Mouse (Mus musculus) activated CD4-positive, CD25-positive, alpha-beta regulatory T cell, adult 4 months (primary cell): ENCODE data around the gene Pgm2. TPM values are rescaled to one million over a fixed set of nuclear protein-coding genes. Genes with fewer than 3 reads are reported as not detected.

Experiments
- ATAC-seq: one replicate; pipeline ENCODE4 v1.8.0; 2017
- polyA plus RNA-seq, 2 experiments: library from polyadenylated mRNA; unstranded; fragments of 100-300 nt; shearing (Covaris generic); gene quantifications; one replicate each; pipeline ENCODE4 v1.2.1; 2017

The Pgm2 gene
- polyA plus RNA-seq: 10 to 100 TPM; 31.3 to 32.2 TPM

- ATAC-seq: peak; percentile 89
These were observed at the start of gene Pgm2 for GRCm38 (mm10) chr5:64092748-64093292. Gene Pgm2 (plus strand): TSS chr5:64092950.

- no peak for ATAC-seq
These were observed 48.9 kb upstream of the Pgm2 start for GRCm38 (mm10) chr5:64043694-64044453.

GRCm38 (mm10) chr5:64044790-64045189, 48.0 kb upstream of the Pgm2 start:
- ATAC-seq: peak; percentile 45

- no peak for ATAC-seq
These were observed 47.2 kb upstream of the Pgm2 start for GRCm38 (mm10) chr5:64045502-64045901.

GRCm38 (mm10) chr5:64046995-64047394, 45.8 kb upstream of the Pgm2 start:
- no peak for ATAC-seq

GRCm38 (mm10) chr5:64047921-64048320, 44.8 kb upstream of the Pgm2 start:
- no peak for ATAC-seq

GRCm38 (mm10) chr5:64048605-64049004, 44.1 kb upstream of the Pgm2 start:
- no peak for ATAC-seq

GRCm38 (mm10) chr5:64049256-64049655, 43.5 kb upstream of the Pgm2 start:
- no peak for ATAC-seq

- ATAC-seq: no peak
These were observed 39.7 kb upstream of the Pgm2 start for GRCm38 (mm10) chr5:64053010-64053409.

GRCm38 (mm10) chr5:64056210-64056609, 36.5 kb upstream of the Pgm2 start:
- ATAC-seq: no peak

- no peak for ATAC-seq
These were observed 31.9 kb upstream of the Pgm2 start for GRCm38 (mm10) chr5:64060881-64061280.

- no peak for ATAC-seq
These were observed 31.1 kb upstream of the Pgm2 start for GRCm38 (mm10) chr5:64061643-64062042.

GRCm38 (mm10) chr5:64062882-64063621, 29.7 kb upstream of the Pgm2 start:
- ATAC-seq: no peak

- no peak for ATAC-seq
These were observed 29.0 kb upstream of the Pgm2 start for GRCm38 (mm10) chr5:64063622-64064355.

GRCm38 (mm10) chr5:64064401-64064800, 28.3 kb upstream of the Pgm2 start:
- no peak for ATAC-seq

- no peak for ATAC-seq
These were observed 27.2 kb upstream of the Pgm2 start for GRCm38 (mm10) chr5:64065497-64066046.

- no peak for ATAC-seq
These were observed 26.6 kb upstream of the Pgm2 start for GRCm38 (mm10) chr5:64066159-64066558.

- no peak for ATAC-seq
These were observed 25.2 kb upstream of the Pgm2 start for GRCm38 (mm10) chr5:64067576-64067975.

GRCm38 (mm10) chr5:64070081-64070673, 22.6 kb upstream of the Pgm2 start:
- ATAC-seq: peak; percentile 66

- ATAC-seq: no peak
These were observed 21.8 kb upstream of the Pgm2 start for GRCm38 (mm10) chr5:64070742-64071476.

- ATAC-seq: no peak
These were observed 18.3 kb upstream of the Pgm2 start for GRCm38 (mm10) chr5:64074455-64074854.

GRCm38 (mm10) chr5:64075506-64075905, 17.2 kb upstream of the Pgm2 start:
- ATAC-seq: no peak
